Mouse (Mus musculus): ENCODE measurements around the gene Gpx1.
"Not testable (repeated sequence)": the region's sequence is repeated elsewhere in the genome, so short reads cannot be mapped to it uniquely, and the experiment has no call there.

The Gpx1 gene

GRCm38 (mm10) chr9:108338886-108339781, at the start of gene Gpx1:
Gene Gpx1 (plus strand): TSS chr9:108338903.
- peak; percentile 98 for DNase-seq

- no peak for DNase-seq
Measured at GRCm38 (mm10) chr9:108289347-108289746, 49.4 kb upstream of the Gpx1 start.

GRCm38 (mm10) chr9:108290016-108290750, 48.5 kb upstream of the Gpx1 start, which contains the start of gene Nicn1:
Gene Nicn1 (plus strand): TSS chr9:108290429.
- DNase-seq: peak; percentile 95 to 96

GRCm38 (mm10) chr9:108290773-108291172, 47.9 kb upstream of the Gpx1 start:
- no peak for DNase-seq

- DNase-seq: peak; percentile 38 to 57
Measured at GRCm38 (mm10) chr9:108296453-108297355, 42.0 kb upstream of the Gpx1 start, which contains the start of gene Amt. Gene Amt (plus strand): TSS chr9:108296853.

GRCm38 (mm10) chr9:108301853-108302252, 36.9 kb upstream of the Gpx1 start:
- DNase-seq: peak; percentile 49 to 69

- no peak for DNase-seq
Measured at GRCm38 (mm10) chr9:108304716-108305115, 34.0 kb upstream of the Gpx1 start.

GRCm38 (mm10) chr9:108305170-108305569, 33.5 kb upstream of the Gpx1 start:
- peak in 1 of 2 experiments; percentile 17 for DNase-seq

- DNase-seq: peak; percentile 100
Measured at GRCm38 (mm10) chr9:108305629-108306520, 32.8 kb upstream of the Gpx1 start, which contains the start of the genes Rhoa and Tcta. Gene Rhoa (plus strand): TSS chr9:108306129. Gene Tcta (minus strand): TSS chr9:108306160.

GRCm38 (mm10) chr9:108306571-108306980, 32.1 kb upstream of the Gpx1 start:
- DNase-seq: peak; percentile 85 to 90

- no peak for DNase-seq
Measured at GRCm38 (mm10) chr9:108307021-108307807, 31.5 kb upstream of the Gpx1 start.

- no peak for DNase-seq
Measured at GRCm38 (mm10) chr9:108308141-108308540, 30.6 kb upstream of the Gpx1 start.

- DNase-seq: peak in 1 of 2 experiments; percentile 17
Measured at GRCm38 (mm10) chr9:108317572-108317971, 21.1 kb upstream of the Gpx1 start.

- no peak for DNase-seq
Measured at GRCm38 (mm10) chr9:108318462-108318861, 20.2 kb upstream of the Gpx1 start.

- not testable (repeated sequence) for DNase-seq
Measured at GRCm38 (mm10) chr9:108322054-108322453, 16.6 kb upstream of the Gpx1 start.

GRCm38 (mm10) chr9:108324784-108325183, 13.9 kb upstream of the Gpx1 start:
- DNase-seq: no peak

GRCm38 (mm10) chr9:108325811-108326210, 12.9 kb upstream of the Gpx1 start:
- no peak for DNase-seq

GRCm38 (mm10) chr9:108337848-108338550, 704 bp upstream of the Gpx1 start:
- no peak for DNase-seq

GRCm38 (mm10) chr9:108338551-108338885, 185 bp upstream of the Gpx1 start:
- DNase-seq: peak; percentile 35 to 44

- DNase-seq: peak; percentile 36
Measured at GRCm38 (mm10) chr9:108339886-108340257, 1.2 kb downstream of the Gpx1 start.

All from lung, adult 18-20 months (tissue).